Mouse (Mus musculus): ENCODE measurements around the gene Obscn.

DNA sequence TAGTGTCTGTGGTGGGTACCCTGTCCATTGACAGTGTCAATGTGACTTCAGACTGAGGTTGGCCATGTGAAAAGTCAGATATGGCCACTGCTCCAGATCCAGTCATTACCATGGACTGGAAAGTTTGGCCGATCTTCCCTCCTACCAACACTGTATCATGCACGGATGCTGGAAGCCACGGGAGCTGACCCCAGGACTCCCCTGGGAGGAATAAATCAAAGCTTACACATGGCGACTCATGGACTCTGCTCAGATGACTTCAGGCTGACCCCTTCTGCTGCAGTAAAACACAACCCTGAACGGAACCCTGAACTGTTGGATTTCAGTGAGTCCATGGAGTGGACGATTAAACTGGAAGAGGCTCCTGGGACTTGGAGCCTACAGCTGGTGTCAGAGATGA lies 109.8 kb downstream of the Obscn start:
- TF ChIP-seq CTCF (IDR thresholded peaks at IDR 0.05; ENCODE audit: low read depth) (no peak), EP300 (IDR thresholded peaks at IDR 0.05; ENCODE audit: low read depth) (no peak)

Data from liver, postnatal 0 days (tissue).